Mouse (Mus musculus) layer of hippocampus, adult 2 months (tissue): ENCODE data around the gene Ccdc85a. TPM values are rescaled to one million over a fixed set of nuclear protein-coding genes. Genes with fewer than 3 reads are reported as not detected.
"Not testable (repeated sequence)": the region's sequence is repeated elsewhere in the genome, so short reads cannot be mapped to it uniquely, and the experiment has no call there.

Source experiments
- DNase-seq, 2 experiments: peaks; one replicate each; pipeline ENCODE4 v3.0.0; 2022; ENCODE audit warnings: low spot score in 2 of 2
- H3K27ac ChIP-seq: fragments of 200-600 bp; 2 replicates; pipeline ENCODE4 v1.8.1; 2022
- H3K4me3 ChIP-seq: fragments of 200-600 bp; 2 replicates; pipeline ENCODE4 v1.8.1; 2022; ENCODE audit warnings: mild to moderate bottlenecking
- CTCF ChIP-seq: fragments of 200-600 bp; conservative IDR thresholded peaks from 2 replicates; pipeline ENCODE4 v1.8.1; 2022; ENCODE audit warnings: antibody characterized with exemption, mild to moderate bottlenecking, moderate library complexity
- total RNA-seq, 2 experiments: library from RNA; stranded (reverse); gene quantifications; 2 replicates each; pipeline ENCODE4 v1.2.3; 2021

The Ccdc85a gene
- total RNA-seq, 2 experiments from 2014 or later: 138 to 151 TPM

- DNase-seq: no peak
- no peak overlapping the region for H3K4me3 ChIP-seq
- no peak for TF ChIP-seq CTCF
- H3K27ac ChIP-seq: no peak overlapping the region
Observed at GRCm38 (mm10) chr11:28501190-28501589, 82.9 kb downstream of the Ccdc85a start.

GRCm38 (mm10) chr11:28497034-28497433 is 87.1 kb downstream of the Ccdc85a start:
- TF ChIP-seq CTCF: no peak
- no peak overlapping the region for H3K4me3 ChIP-seq
- H3K27ac ChIP-seq: no peak overlapping the region; the same call in 1 of the 2 replicates
- DNase-seq: no peak

- TF ChIP-seq CTCF: no peak
- Histone ChIP-seq H3K27ac (peak overlapping the region; percentile 16; the same call in 1 of the 2 replicates), H3K4me3 (no peak overlapping the region)
- no peak for DNase-seq
Observed at GRCm38 (mm10) chr11:28493362-28493761, 90.8 kb downstream of the Ccdc85a start.

- no peak overlapping the region for H3K4me3 ChIP-seq
- no peak for DNase-seq
- no peak for TF ChIP-seq CTCF
- H3K27ac ChIP-seq: no peak overlapping the region
Observed at GRCm38 (mm10) chr11:28491330-28491729, 92.8 kb downstream of the Ccdc85a start.

GRCm38 (mm10) chr11:28484083-28484729 is 99.9 kb downstream of the Ccdc85a start:
- DNase-seq: no peak
- 0 out of 2 replicates have a peak, but pooled peaks have one; percentile 3 for TF ChIP-seq CTCF
- no peak overlapping the region for H3K4me3 ChIP-seq
- peak overlapping the region; percentile 15; the same call in 1 of the 2 replicates for H3K27ac ChIP-seq

- no peak for TF ChIP-seq CTCF
- no peak overlapping the region for H3K4me3 ChIP-seq
- no peak for DNase-seq
- no peak overlapping the region for H3K27ac ChIP-seq
Observed at GRCm38 (mm10) chr11:28477088-28477487, 107.0 kb downstream of the Ccdc85a start.

GRCm38 (mm10) chr11:28465726-28466125 is 118.4 kb downstream of the Ccdc85a start:
- no peak overlapping the region for H3K4me3 ChIP-seq
- no peak for DNase-seq
- no peak overlapping the region; the same call in 1 of the 2 replicates for H3K27ac ChIP-seq
- no peak for TF ChIP-seq CTCF

GRCm38 (mm10) chr11:28464926-28465325 is 119.2 kb downstream of the Ccdc85a start:
- TF ChIP-seq CTCF: no peak

GRCm38 (mm10) chr11:28459165-28459564 is 125.0 kb downstream of the Ccdc85a start:
- Histone ChIP-seq H3K4me3 (no peak overlapping the region), H3K27ac (no peak overlapping the region)
- no peak for TF ChIP-seq CTCF
- DNase-seq: no peak

More at GRCm38 (mm10) chr11:28464926-28465325, 119.2 kb downstream of the Ccdc85a start:
- DNase-seq: no peak
- Histone ChIP-seq H3K27ac (peak overlapping the region; percentile 10; the same call in 1 of the 2 replicates), H3K4me3 (no peak overlapping the region)

GRCm38 (mm10) chr11:28439877-28440276 is 144.2 kb downstream of the Ccdc85a start:
- Histone ChIP-seq H3K27ac (no peak overlapping the region), H3K4me3 (no peak overlapping the region)
- TF ChIP-seq CTCF: no peak
- DNase-seq: no peak

- no peak for TF ChIP-seq CTCF
- Histone ChIP-seq H3K4me3 (no peak overlapping the region), H3K27ac (peak overlapping the region; percentile 89)
- peak; percentile 50 to 67 for DNase-seq
Observed at GRCm38 (mm10) chr11:28422451-28423231, 161.5 kb downstream of the Ccdc85a start.

- Histone ChIP-seq H3K27ac (peak overlapping the region; percentile 91), H3K4me3 (no peak overlapping the region)
- no peak for TF ChIP-seq CTCF
- peak; percentile 60 to 61 for DNase-seq
Observed at GRCm38 (mm10) chr11:28415841-28416240, 168.3 kb downstream of the Ccdc85a start.

GRCm38 (mm10) chr11:28409880-28410279 is 174.2 kb downstream of the Ccdc85a start:
- H3K27ac ChIP-seq, DNase-seq, H3K4me3 ChIP-seq: not testable (repeated sequence)
